Mouse (Mus musculus) MEL (cell line): ENCODE data around the gene Fam172a. TPM values are rescaled to one million over a fixed set of nuclear protein-coding genes. Genes with fewer than 3 reads are reported as not detected.
"Not testable (repeated sequence)": the region's sequence is repeated elsewhere in the genome, so short reads cannot be mapped to it uniquely, and the experiment has no call there.

Experiments
- DNase-seq: peaks from one replicate; pipeline ENCODE4 v3.0.0; 2011; ENCODE audit warnings: low read depth, low spot score
- H3K27ac ChIP-seq: 2 replicates; pipeline ENCODE4 v1.5.1; 2012; ENCODE audit warnings: low read depth, mild to moderate bottlenecking, control low read depth, low read length, moderate library complexity; ENCODE audit not compliant: control insufficient read depth
- H3K27me3 ChIP-seq, 2 experiments: fragments of 150-350 bp in 1 of 2; sonication (generic) in 1 of 2; 2 replicates each; pipeline ENCODE4 v1.6.1; 2012; ENCODE audit warnings: low read length in 2 of 2, mild to moderate bottlenecking in 2 of 2, improper control_type of control experiment in 1 of 2, moderate library complexity in 1 of 2; ENCODE audit not compliant: insufficient read depth in 2 of 2, control insufficient read depth in 1 of 2
- H3K36me3 ChIP-seq, 2 experiments: 2 replicates each; pipeline ENCODE4 v1.6.1; 2012 to 2014; ENCODE audit warnings: low read length in 2 of 2, improper control_type of control experiment in 1 of 2, inconsistent platforms in 1 of 2, mild to moderate bottlenecking in 1 of 2; ENCODE audit not compliant: insufficient read depth in 2 of 2, control insufficient read depth in 1 of 2
- H3K4me1 ChIP-seq, 2 experiments: fragments of 150-350 bp in 1 of 2; sonication (generic) in 1 of 2; 2 replicates each; pipeline ENCODE4 v1.6.1; 2012; ENCODE audit warnings: low read length in 2 of 2, improper control_type of control experiment in 1 of 2, mild to moderate bottlenecking in 1 of 2; ENCODE audit not compliant: insufficient read depth in 2 of 2, control insufficient read depth in 1 of 2
- H3K4me3 ChIP-seq, 2 experiments: fragments of 150-350 bp in 1 of 2; sonication (generic) in 1 of 2; 2 replicates each; pipeline ENCODE4 v1.5.1; 2012; ENCODE audit warnings: low read depth in 2 of 2, low read length in 2 of 2, mild to moderate bottlenecking in 2 of 2, moderate library complexity in 2 of 2, control low read depth in 1 of 2, improper control_type of control experiment in 1 of 2; ENCODE audit not compliant: control insufficient read depth in 1 of 2, insufficient read depth in 1 of 2
- H3K79me2 ChIP-seq: 2 replicates; pipeline ENCODE4 v1.6.1; 2012; ENCODE audit warnings: mild to moderate bottlenecking, low read length, moderate library complexity; ENCODE audit not compliant: control insufficient read depth, poor library complexity, insufficient read depth
- H3K9ac ChIP-seq: 2 replicates; pipeline ENCODE4 v1.6.1; 2012; ENCODE audit warnings: low read depth, mild to moderate bottlenecking, control low read depth, low read length, moderate library complexity; ENCODE audit not compliant: control insufficient read depth, poor library complexity, severe bottlenecking
- H3K9me3 ChIP-seq: fragments of 150-350 bp; sonication (generic); replicated peaks from 2 replicates; pipeline ENCODE4 v1.6.1; 2012; ENCODE audit warnings: mild to moderate bottlenecking, low read length, improper control_type of control experiment, moderate library complexity; ENCODE audit not compliant: insufficient read depth
- CHD2 ChIP-seq: IDR thresholded peaks from 2 replicates; pipeline ENCODE4 v1.6.1; 2011; ENCODE audit warnings: low read length, improper control_type of control experiment
- E2F4 ChIP-seq: IDR thresholded peaks from 2 replicates; pipeline ENCODE4 v1.6.1; 2011; ENCODE audit warnings: low read depth, low read length, improper control_type of control experiment, borderline replicate concordance
- ELF1 ChIP-seq: IDR thresholded peaks from 2 replicates; pipeline ENCODE4 v1.6.1; 2014; ENCODE audit warnings: low read depth, mild to moderate bottlenecking, inconsistent platforms, low read length, improper control_type of control experiment, moderate library complexity
- EP300 ChIP-seq, 2 experiments: IDR thresholded peaks; 2 replicates each; pipeline ENCODE4 v1.6.1; 2011; ENCODE audit warnings: improper control_type of control experiment in 2 of 2, low read length in 2 of 2, low read depth in 1 of 2, mild to moderate bottlenecking in 1 of 2
- ETS1 ChIP-seq: IDR thresholded peaks from 2 replicates; pipeline ENCODE4 v1.6.1; 2012; ENCODE audit warnings: low read depth, mild to moderate bottlenecking, inconsistent platforms, low read length, improper control_type of control experiment, moderate library complexity
- GABPA ChIP-seq: IDR thresholded peaks from 2 replicates; pipeline ENCODE4 v1.6.1; 2012; ENCODE audit warnings: low read depth, mild to moderate bottlenecking, inconsistent platforms, low read length, improper control_type of control experiment, moderate library complexity
- GATA1 ChIP-seq: IDR thresholded peaks from 2 replicates; pipeline ENCODE4 v1.6.1; 2011; ENCODE audit warnings: low read depth, low read length, improper control_type of control experiment
- JUND ChIP-seq: IDR thresholded peaks from 2 replicates; pipeline ENCODE4 v1.6.1; 2011; ENCODE audit warnings: low read depth, mild to moderate bottlenecking, improper control_type of control experiment, low read length
- MAX ChIP-seq: IDR thresholded peaks from 2 replicates; pipeline ENCODE4 v1.6.1; 2011; ENCODE audit warnings: low read length, improper control_type of control experiment
- MAZ ChIP-seq: IDR thresholded peaks from 2 replicates; pipeline ENCODE4 v1.6.1; 2012; ENCODE audit warnings: low read depth, mild to moderate bottlenecking, inconsistent platforms, low read length, improper control_type of control experiment
- MEF2A ChIP-seq: IDR thresholded peaks from 2 replicates; pipeline ENCODE4 v1.6.1; 2014; ENCODE audit warnings: low read depth, mild to moderate bottlenecking, inconsistent platforms, low read length, improper control_type of control experiment; ENCODE audit not compliant: poor library complexity, insufficient replicate concordance, severe bottlenecking; ENCODE audit errors: extremely low read depth
- MXI1 ChIP-seq: IDR thresholded peaks from 2 replicates; pipeline ENCODE4 v1.6.1; 2011; ENCODE audit warnings: mild to moderate bottlenecking, low read depth, low read length, improper control_type of control experiment
- MYC ChIP-seq: IDR thresholded peaks from 2 replicates; pipeline ENCODE4 v1.6.1; 2011; ENCODE audit warnings: low read depth, mild to moderate bottlenecking, low read length, improper control_type of control experiment, moderate library complexity
- NRF1 ChIP-seq: IDR thresholded peaks from 2 replicates; pipeline ENCODE4 v1.6.1; 2014; ENCODE audit warnings: low read depth, mild to moderate bottlenecking, inconsistent platforms, low read length, improper control_type of control experiment, moderate library complexity; ENCODE audit not compliant: poor library complexity, insufficient read depth, severe bottlenecking
- POLR2AphosphoS2 ChIP-seq: IDR thresholded peaks from 2 replicates; pipeline ENCODE4 v1.6.1; 2011; ENCODE audit warnings: low read length, improper control_type of control experiment
- POLR2AphosphoS5 ChIP-seq: IDR thresholded peaks from 2 replicates; pipeline ENCODE4 v1.6.1; 2012; ENCODE audit warnings: low read depth, borderline replicate concordance, mild to moderate bottlenecking, inconsistent platforms, low read length, moderate library complexity, mixed read lengths
- SIN3A ChIP-seq: IDR thresholded peaks from 2 replicates; pipeline ENCODE4 v1.6.1; 2012; ENCODE audit warnings: low read length, improper control_type of control experiment, inconsistent platforms
- SMC3 ChIP-seq: IDR thresholded peaks from 2 replicates; pipeline ENCODE4 v1.6.1; 2011; ENCODE audit warnings: low read depth, low read length, improper control_type of control experiment
- TAL1 ChIP-seq: IDR thresholded peaks from 2 replicates; pipeline ENCODE4 v1.6.1; 2012; ENCODE audit warnings: mild to moderate bottlenecking, inconsistent platforms, low read length, moderate library complexity, mixed read lengths
- TBP ChIP-seq: IDR thresholded peaks from 2 replicates; pipeline ENCODE4 v1.8.0; 2011; ENCODE audit warnings: low read depth, low read length, improper control_type of control experiment
- TCF12 ChIP-seq: IDR thresholded peaks from 2 replicates; pipeline ENCODE4 v1.6.1; 2014; ENCODE audit warnings: low read depth, mild to moderate bottlenecking, inconsistent platforms, low read length, improper control_type of control experiment, moderate library complexity
- ZC3H11A ChIP-seq: IDR thresholded peaks from 2 replicates; pipeline ENCODE4 v1.6.1; 2012; ENCODE audit warnings: low read depth, mild to moderate bottlenecking, inconsistent platforms, low read length, improper control_type of control experiment
- ZKSCAN1 ChIP-seq: IDR thresholded peaks from 2 replicates; pipeline ENCODE4 v1.6.1; 2012; ENCODE audit warnings: low read depth, mild to moderate bottlenecking, inconsistent platforms, low read length, improper control_type of control experiment, moderate library complexity
- ZMIZ1 ChIP-seq: IDR thresholded peaks from 2 replicates; pipeline ENCODE4 v1.6.1; 2012; ENCODE audit warnings: low read depth, mild to moderate bottlenecking, inconsistent platforms, low read length, improper control_type of control experiment, moderate library complexity
- polyA plus RNA-seq, 2 experiments: library from polyadenylated mRNA; stranded (reverse) in 1 of 2; unstranded in 1 of 2; fragments of >175 nt in 1 of 2; fragments of >200 nt in 1 of 2; gene quantifications; 2 replicates each; pipeline versions ENCODE4 v1.2.1 to v1.2.4; 2012; ENCODE audit warnings: low replicate concordance in 2 of 2, low read depth in 1 of 2; ENCODE audit not compliant: insufficient read length in 2 of 2, insufficient read depth in 1 of 2, missing spikeins in 1 of 2
- total RNA-seq: library from RNA; depleted of rRNA; stranded (reverse); fragments of 300-350 nt; gene quantifications from 2 replicates; pipeline ENCODE4 v1.2.3, GENCODE M21; 2012

Fam172a gene
- total and polyA plus RNA-seq, 3 experiments: 13.4 to 358 (median 19.6) TPM

DNA sequence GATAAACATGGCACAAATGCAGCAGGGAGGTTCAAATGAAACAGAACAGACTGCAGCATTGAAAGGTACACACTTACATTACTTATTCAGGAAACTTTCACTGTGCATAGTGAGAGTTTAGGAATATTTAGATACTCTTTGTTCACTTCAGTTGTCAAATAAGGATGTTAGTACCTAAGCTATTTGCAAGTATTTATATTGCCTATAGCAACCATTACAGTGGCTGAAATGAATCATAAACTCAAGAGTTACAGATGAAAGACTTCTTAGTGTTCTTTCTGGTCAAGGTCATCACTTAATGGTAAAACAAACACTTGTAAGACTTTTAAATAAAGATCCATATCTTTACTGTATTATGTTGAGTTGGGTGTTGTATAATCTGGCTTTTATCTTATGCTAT lies 41.0 kb downstream of the Fam172a start:
- no peak for DNase-seq
- TF ChIP-seq EP300 (IDR thresholded peaks at IDR 0.05; ENCODE audit: low read depth in 1 of 2, low read length in 2 of 2) (no peak), TBP (no peak), ZKSCAN1 (no peak), E2F4 (no peak), SMC3 (no peak), CHD2 (no peak), ZMIZ1 (no peak), ETS1 (no peak), GABPA (no peak), ZC3H11A (no peak), POLR2AphosphoS2 (no peak), POLR2AphosphoS5 (no peak), MYC (no peak), MAZ (no peak), SIN3A (no peak)
- no peaks in the 10 kb centered on the region for H3K27me3 ChIP-seq
- no peaks in the 10 kb centered on the region; a peak in 1 of 4 replicates for H3K36me3 ChIP-seq
- no peaks in the 10 kb centered on the region for H3K4me1 ChIP-seq
- no peak overlapping the region for H3K4me3 ChIP-seq
- no peak overlapping the region for H3K9ac ChIP-seq
- no peaks in the 10 kb centered on the region; the same call in 1 of the 2 replicates for H3K79me2 ChIP-seq
- H3K9me3 ChIP-seq: no peaks in the 10 kb centered on the region
- H3K27ac ChIP-seq: no peak overlapping the region

DNA sequence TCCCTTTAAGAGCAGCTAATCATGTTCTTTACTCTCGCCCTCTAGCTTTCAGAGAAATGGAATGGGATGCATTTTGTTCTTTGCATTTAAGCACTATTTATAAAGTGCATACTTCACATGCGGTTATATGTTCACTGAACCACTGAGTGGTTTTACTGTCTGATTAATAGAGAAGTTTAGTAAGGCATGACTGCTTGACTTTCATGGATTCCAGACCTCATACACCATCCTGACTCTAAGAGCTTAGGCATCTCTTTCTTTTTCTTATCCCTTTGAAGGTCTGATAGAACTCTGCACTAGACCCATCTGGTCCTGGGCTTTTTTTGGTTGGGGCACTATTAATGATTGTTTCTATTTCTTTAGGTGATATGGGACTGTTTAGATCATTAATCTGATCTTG lies 75.8 kb downstream of the Fam172a start:
- H3K9me3 ChIP-seq: no peaks in the 10 kb centered on the region
- no peaks in the 10 kb centered on the region for H3K4me1 ChIP-seq
- H3K79me2 ChIP-seq: no peaks in the 10 kb centered on the region
- no peak overlapping the region for H3K9ac ChIP-seq
- H3K27me3 ChIP-seq: no peaks in the 10 kb centered on the region
- H3K36me3 ChIP-seq: no peaks in the 10 kb centered on the region
- no peak for DNase-seq
- TF ChIP-seq MEF2A (no peak), GABPA (no peak), TAL1 (no peak), NRF1 (no peak), MAZ (no peak), TCF12 (no peak), POLR2AphosphoS5 (no peak), ZC3H11A (no peak), MYC (no peak), GATA1 (no peak), ELF1 (no peak), EP300 (IDR thresholded peaks at IDR 0.05; ENCODE audit: low read depth in 1 of 2, low read length in 2 of 2) (no peak), POLR2AphosphoS2 (no peak), CHD2 (no peak), MXI1 (no peak), ZMIZ1 (no peak), JUND (no peak), MAX (no peak), ZKSCAN1 (no peak), SIN3A (no peak)
- TF ChIP-seq, all 39 proteins: peak for 0
- Histone ChIP-seq H3K27ac (no peak overlapping the region), H3K4me3 (no peak overlapping the region)

DNA sequence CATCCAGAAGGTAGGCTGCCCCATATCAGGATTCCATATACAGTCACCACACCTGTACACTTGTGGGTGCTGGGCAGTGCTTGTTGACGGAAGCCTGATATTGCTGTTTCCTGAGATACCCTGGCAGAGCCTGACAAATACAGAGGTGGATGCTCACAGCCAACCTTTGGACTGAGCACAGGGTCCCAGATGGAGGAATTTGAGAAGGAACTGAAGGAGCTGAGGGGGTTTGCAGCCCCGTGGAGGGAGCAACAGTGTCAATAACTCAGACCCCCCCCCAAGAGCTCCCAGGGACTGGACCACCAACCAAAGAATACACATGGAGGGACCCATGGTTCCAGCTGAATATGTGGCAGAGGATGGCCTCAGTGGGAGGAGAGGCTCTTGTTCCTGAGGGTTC lies 105.5 kb downstream of the Fam172a start:
- H3K36me3 ChIP-seq, H3K4me1 ChIP-seq, H3K9ac ChIP-seq, DNase-seq, H3K9me3 ChIP-seq, H3K27me3 ChIP-seq, H3K4me3 ChIP-seq, H3K79me2 ChIP-seq, H3K27ac ChIP-seq: not testable (repeated sequence)
